Mouse (Mus musculus): ENCODE measurements around the gene Sufu.

The Sufu gene

DNA sequence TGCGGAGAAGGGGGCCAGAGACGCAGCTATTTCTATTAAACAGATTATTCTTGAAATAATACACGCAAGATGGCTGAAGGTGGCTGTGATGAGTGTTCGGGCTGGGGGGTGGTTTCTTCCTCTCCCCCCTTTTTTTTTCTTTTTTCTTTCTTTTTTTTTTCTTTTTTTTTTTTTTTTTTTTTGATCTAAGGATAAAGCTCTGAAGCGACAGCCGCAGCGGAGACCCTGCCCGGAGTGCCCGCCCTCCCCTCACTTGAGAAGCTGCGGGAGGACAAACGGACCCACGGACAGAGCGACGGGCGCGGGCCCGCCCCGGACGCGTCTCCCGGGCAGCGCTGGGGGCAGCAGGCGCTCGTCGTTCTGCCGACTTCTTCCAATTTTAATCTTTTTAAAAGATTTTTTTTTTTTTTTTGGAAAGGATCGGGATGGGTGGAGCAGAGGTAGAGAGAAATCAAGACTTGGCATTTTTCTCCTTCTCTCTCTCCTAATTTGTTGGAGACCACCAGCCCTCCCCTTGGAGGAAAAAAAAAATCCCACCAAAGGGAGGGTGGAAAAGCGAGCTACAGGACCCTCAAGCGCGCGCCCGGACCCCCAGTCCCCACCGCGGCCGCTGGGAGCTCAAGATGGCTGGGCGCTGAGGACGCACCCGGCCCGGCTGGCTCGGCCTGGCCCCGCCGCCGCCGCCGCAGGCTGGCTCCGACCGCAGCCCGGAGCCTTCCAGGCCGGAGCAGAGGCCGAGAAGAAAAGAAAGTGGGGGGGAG is 104.1 kb downstream of the Sufu start:
- DNase-seq, result peak; percentile 47 to 63

DNA sequence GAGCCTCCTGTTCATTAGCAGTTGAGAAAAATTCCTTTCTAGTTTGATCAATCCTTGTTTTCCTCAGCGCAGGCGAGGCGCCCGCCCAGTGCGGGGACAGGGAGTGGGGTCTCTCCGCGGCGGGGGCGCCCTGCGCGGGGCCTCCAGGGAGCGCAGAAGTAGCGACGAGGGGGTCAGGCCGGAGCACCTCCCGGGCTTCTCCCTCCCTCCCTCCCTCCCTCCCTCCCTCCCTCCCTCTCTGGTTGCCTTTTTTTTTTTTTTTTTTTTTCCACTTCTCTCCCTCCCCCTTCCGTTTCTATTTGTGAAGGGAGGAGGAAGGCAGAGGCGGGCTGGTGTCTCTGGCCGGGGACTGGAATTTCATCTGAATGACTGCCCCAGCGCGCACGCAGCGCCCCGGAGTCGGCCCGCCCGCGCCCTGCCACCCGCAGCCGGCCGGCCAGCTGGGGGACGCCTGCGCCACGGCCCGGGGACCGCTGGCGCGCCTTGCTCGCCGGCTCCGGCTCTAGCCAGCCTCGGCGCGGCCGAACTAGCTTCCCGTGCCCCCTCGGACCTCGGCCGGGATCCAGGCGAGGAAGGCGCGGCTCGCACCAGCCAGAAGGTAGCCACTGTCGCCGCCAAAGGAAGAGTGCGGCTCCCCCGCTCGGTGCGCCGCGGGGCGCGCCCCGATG is 104.8 kb downstream of the Sufu start, which contains the start of gene Trim8:
TSS of gene Trim8 (plus strand) at position 302 of the 668 bp plus-strand sequence.
- peak; percentile 67 to 73 for DNase-seq

DNA sequence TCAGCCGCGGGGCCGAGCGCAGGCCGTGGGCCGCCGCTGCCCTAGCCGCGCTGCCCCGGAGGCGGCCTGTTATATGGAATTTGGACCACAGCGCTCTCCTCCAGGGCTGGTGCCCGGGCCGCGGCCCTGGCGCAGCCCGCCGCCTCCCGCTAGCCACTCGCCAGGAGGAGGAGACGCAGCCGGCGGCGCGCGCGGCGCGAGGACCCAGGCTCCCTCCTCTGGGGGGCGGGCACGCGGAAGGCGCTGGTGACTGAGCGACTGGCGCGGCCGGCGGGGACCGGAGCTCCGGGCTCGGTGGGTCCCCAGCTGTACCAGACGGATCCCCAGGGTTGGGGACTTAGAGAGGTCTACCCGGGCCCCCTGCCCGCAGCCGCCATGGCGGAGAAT is 105.4 kb downstream of the Sufu start:
- peak; percentile 80 to 85 for DNase-seq

DNA sequence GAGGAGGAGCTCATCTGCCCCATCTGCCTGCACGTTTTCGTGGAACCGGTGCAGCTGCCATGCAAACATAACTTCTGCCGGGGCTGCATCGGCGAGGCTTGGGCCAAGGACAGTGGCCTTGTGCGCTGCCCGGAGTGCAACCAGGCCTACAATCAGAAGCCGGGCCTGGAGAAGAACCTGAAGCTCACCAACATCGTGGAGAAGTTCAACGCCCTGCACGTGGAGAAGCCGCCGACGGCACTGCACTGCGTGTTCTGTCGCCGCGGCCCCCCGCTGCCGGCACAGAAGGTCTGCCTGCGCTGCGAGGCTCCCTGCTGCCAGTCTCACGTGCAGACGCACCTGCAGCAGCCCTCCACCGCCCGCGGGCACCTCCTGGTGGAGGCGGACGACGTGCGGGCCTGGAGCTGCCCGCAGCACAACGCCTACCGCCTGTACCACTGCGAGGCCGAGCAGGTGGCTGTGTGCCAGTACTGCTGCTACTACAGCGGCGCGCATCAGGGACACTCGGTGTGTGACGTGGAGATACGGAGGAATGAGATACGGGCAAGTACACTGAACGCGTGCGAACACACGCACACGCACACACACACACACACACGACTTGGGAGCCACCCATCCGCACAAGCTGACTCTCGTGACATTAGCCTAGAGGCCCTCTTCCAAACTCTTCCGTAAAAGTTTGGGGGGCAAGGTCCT is 105.9 kb downstream of the Sufu start:
- DNase-seq, result peak; percentile 78 to 82

DNA sequence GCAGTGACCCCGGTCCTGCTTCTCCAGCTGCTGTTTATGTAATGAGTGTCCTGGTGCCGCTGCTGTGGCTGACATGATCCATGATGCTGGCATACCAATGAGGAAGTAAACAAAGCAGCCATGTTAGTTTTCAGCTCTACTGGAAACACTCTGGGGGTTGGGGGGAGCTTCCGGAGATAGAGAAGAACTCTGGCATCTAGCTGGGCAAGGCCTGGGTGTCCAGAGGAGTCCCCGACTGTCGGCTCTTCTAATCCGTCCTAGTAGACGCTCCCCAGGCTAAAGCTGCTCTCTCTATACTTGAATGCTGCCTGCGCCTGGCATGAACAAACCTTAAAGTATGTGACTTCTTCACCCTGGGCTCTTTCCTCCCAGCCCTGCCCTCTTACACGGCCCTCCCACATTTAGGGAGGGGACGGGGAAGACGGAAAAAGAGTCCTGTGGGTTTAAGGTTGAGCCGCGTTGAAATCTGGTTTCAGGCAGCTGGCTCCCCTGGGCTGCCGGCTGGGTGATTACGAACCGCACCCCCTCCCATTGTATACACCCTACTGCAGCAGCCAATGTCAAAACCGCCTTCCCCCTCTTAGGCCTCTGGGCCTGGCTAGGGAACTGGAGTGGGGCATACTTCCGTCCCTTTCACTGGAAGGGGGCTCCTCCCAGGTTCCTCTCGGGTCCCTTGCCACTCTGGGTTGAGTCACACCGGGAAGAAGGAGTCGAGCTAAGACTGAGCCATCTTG is 106.8 kb downstream of the Sufu start:
- peak; percentile 63 to 67 for DNase-seq

DNA sequence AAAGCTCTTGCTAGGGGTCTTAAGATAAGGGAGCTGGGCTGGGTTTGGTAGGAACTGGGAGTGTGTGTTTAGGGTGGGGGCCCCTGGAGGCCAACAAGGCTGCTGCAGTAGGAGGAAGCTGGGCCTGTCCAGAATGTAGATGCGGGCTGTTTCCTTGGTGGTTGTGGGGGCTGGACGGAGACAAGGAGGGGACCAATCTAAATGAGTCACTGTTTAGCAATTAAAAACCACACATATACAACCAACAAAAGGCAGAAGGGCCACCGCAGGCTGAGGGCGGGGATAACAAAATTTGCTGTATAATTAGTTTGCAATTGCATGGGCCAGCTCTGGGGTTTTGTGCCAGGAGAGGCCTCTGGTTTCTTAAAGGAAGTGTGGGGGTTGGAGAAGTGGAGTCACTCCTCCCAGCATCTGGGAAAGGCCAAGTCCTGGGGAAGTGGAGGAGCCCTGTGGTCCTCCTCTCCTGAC is 107.4 kb downstream of the Sufu start:
- DNase-seq, result peak; percentile 48 to 50

DNA sequence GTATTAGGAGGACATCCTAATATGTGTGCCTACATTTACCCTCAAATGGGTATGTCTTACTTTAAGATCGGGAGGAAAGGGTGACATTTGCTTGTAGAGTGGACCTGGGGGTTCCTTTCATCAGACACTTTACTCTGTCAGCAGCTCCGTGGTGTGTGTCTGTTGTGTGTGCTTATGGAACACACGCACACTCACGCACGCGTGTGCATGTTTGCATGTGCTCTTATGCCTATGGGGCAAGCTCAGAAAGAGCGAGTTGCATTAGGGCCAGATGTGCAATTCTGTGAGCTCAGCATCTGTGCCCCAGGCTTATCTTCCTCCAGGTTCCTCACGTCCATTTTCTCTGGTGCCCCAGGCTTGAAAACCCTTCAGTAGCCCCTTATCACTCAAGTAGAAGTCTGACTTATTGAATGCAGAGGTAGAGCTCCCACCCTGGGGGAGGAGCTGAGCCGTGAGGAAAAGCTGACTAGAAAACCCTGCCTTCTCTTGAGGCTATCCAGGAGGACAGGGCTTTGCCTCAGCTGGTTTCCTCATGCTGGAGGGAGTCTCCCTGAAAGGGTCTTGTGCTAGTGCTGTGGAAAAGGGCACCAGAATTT is 108.2 kb downstream of the Sufu start:
- no peak for DNase-seq

DNA sequence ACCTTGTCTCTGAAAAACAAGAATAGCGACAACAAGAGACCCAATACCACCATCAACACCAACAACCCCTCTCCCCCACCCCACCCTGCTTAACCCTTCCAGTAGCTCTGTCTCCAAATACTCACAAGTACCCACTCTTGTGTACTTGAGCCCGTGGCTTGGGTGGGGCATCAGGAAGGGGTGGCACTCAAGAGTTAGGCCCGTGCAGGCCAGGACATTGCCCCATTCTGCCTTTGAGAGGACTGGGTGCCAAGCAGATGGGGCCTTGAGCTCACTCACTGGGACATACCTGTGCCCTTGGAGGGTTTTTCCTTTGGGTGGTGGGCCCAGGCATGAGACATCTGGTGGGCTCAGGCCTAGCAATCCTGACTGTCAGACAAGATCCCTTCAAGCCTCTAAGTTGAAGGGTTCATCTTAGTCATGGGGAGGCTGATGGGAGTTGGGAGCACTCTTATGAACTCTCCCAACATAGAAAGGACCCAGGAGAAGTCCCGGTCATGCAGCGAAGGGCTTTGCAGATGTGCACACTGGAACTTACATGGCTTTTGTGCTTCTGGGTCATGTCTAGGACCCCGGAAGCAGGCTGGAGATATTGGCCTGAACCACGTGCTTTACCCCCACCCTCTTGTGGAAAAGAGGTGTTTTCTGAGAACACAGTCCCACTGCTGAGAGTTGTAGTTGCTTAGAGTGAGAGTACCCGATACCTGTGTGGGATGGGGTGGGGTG is 109.1 kb downstream of the Sufu start:
- DNase-seq, result no peak

DNA sequence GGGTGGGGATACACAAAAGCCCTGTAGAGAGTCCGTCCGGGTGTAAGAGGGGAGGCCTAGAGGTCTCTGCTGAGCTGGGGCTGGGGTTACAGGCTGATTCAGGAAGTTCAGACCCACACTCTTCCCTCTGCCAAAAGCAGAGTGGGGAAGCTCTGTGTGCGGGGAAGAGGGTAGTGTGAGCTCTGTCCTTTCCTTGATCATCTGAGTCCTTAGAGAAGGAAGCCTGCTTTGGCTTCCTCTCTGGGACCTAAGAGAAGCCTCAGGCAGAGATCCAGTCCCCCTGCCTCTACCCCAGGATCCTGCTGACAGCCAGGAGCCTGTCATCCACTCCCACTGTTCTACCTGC is 109.6 kb downstream of the Sufu start:
- no peak for DNase-seq

DNA sequence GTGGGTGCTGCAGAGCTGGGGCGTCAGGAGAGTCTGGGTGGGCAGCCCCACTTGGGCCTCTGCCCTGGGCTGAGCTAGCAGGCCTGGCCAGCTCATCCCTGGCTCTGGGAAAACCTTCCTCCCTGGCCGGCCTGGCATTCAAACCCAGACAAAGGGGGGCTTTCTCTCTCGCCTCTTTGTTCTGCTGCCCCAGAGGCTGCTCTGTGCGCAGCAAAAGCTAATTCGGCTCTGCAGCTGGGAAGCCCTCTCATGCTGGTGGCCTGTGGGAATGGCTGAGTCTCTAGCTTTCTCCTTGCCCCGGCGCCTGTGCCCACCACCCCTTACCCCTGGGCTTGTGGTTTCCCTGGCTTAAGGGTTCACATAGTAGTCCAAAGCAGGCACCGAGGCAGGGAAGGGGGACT is 110.5 kb downstream of the Sufu start:
- peak in 1 of 2 experiments; percentile 5 for DNase-seq

DNA sequence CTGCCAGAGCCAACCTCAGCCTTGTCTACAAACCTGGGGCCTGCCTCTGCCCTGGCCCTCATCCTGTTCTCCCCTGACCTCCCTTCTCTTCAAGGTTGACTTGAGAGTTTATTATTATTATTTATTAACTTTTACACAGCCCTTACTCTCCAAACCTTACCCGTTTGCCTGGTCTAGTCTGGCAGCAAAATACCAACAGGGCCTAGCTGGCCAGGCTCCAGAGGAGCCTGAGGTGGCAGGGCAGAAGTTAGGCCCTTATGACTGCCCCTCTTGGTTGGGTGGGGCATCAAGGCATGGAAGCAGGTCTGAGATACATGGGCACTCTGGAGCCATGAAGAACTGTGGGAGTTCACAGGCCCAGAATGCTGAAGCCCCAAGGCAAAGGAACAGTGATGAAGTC is 111.1 kb downstream of the Sufu start:
- no peak for DNase-seq

DNA sequence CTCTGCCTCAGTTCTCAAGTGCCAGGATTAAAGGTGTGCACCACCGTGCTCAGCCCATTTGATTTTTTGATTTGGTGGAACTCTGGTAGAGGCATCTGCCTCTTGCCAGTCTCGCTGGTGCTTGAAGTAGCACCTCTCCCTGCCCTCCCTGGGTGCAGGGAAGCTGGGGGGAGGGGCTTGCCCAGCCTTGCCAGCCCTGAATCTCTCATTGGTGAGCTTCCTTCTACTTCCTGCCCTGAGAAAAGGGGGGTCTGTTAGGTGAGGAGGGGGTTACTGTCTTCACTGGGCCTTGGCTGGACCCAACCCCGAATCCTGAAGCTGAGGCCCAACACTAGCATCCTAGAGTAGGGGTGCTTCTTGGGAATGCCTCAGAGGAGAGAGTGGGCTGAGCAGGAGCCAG is 112.0 kb downstream of the Sufu start:
- peak in 1 of 2 experiments; percentile 5 for DNase-seq

DNA sequence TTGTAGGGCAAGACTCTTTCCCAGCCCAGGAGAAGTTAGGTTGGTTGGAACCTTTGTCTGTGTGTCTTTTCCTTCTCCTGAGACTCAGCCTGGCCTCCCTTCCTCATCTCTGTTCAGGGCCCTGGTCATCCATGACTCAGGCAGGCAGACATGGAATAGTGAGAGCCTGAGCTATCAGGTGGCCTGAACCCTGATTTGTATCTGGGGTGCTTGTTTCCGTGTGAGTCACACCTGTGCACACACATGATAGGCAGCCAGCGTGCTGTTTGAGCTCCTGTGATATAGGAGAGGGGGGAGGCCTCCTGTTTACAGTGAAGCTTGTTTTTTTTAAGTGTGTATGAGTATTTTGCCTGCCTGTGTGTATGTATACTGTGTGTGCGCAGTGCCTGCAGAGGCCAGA is 112.5 kb downstream of the Sufu start:
- no peak for DNase-seq

DNA sequence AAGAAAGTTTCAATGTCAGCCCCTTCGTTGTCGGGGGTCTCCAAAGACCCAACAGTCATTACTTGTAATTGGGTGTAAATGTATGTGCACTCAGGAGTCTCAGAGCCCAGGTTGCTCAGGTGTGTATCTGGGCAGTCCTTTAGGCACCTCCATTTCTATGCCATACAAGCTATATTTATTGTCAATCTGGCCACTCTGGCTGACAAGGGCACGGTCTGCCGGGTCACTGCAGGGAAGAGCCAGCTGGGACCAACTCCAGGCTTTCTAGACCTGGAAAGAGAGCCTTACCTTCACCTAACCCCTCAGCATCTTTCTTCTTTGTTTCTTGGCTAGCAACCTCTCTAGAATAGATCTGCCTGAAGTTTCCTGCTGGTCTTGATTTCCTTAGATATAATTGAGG is 113.0 kb downstream of the Sufu start:
- DNase-seq, result no peak

DNA sequence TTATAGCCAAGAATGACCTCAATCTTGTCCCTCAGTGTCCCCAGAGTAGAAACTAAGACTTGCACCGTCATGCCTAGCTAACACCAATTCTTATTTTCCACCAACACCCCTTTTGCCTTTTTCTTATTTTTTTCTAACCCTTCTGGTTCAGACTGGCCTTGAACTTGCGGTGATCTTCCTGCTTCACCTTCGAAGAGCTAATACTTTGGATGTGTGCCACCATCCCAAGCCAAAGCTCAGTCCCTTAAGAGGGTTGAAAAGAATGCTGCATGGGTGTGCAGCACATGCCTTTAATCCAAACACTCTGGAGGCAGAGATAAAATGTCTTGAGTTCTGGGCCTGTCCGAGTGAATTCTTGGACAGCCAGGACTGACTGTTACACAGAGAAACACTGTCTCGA is 113.7 kb downstream of the Sufu start:
- no peak for DNase-seq

DNA sequence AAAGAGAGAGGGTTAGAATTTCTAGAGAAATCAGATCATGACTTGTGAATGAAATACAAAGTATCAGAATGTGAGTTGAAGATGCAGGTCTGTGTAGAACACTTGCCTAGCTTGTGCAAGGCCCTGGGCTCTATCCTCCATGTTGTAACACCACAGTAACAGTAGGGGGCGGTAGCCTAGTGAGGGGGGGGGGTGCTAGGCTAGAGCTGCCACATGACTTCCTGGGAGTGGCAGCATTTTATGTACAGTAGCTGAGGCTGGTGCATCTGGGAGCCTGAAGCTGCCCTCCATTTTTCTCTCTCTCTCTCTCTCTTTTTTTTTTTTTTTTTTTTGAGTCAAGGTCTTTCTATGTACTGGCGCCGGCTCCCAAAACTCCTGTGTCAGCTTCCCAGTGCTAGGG is 114.1 kb downstream of the Sufu start:
- DNase-seq, result no peak

DNA sequence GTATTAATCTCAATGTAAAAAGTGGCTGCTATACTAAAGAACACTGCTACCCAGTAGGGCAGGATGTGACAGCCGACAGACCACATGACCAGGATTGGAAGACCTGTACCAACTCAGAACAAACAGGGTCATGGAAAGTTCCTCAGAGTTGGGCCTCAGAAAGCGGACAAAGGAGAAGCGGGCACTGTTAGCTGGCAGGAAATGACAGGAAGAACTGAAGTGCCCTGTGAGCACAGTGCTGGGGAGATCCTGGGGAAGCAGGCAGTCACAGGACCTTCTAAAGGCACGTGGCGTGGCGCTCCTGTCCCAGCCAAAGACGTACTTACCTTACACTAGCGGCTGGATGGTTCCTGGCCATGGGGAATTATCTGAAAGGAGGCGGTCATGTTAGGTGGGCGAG is 114.6 kb downstream of the Sufu start:
- no peak for DNase-seq

DNA sequence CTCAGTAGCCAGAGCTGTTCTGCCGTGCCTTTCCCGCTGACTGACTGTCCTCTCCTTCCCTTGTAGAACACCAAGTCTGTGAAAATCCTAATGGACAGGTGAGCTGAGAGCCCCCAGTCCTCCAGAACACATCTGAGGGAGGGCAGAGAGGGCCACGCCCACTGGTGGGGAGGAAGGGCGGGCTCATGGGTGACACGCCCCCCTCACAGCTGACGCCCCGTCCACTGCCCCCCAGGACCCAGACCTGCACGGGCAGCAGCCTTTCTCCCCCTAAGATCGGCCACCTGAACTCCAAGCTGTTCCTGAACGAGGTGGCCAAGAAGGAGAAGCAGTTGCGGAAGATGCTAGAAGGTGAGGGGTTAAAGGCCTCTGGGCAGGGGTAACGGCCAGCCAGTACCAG is 117.7 kb downstream of the Sufu start:
- no peak for DNase-seq

DNA sequence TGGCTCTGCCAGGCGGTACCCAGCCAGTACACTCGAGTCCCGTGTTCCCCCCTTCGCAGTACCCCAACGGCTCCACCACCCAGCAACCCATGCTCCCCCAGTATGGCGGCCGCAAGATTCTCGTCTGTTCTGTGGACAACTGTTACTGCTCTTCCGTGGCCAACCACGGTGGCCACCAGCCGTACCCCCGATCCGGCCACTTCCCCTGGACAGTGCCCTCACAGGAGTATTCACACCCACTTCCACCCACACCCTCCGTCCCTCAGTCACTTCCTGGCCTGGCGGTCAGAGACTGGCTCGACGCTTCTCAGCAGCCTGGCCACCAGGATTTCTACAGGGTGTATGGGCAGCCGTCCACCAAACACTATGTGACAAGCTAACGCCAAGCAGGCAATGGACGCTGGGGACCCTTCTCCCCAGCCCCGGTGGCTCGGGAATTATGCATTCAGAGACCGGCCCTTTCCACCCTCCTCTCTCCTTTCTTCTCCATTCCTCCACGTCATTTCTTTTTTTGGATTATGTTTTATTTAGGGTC is 118.7 kb downstream of the Sufu start:
- no peak for DNase-seq

DNA sequence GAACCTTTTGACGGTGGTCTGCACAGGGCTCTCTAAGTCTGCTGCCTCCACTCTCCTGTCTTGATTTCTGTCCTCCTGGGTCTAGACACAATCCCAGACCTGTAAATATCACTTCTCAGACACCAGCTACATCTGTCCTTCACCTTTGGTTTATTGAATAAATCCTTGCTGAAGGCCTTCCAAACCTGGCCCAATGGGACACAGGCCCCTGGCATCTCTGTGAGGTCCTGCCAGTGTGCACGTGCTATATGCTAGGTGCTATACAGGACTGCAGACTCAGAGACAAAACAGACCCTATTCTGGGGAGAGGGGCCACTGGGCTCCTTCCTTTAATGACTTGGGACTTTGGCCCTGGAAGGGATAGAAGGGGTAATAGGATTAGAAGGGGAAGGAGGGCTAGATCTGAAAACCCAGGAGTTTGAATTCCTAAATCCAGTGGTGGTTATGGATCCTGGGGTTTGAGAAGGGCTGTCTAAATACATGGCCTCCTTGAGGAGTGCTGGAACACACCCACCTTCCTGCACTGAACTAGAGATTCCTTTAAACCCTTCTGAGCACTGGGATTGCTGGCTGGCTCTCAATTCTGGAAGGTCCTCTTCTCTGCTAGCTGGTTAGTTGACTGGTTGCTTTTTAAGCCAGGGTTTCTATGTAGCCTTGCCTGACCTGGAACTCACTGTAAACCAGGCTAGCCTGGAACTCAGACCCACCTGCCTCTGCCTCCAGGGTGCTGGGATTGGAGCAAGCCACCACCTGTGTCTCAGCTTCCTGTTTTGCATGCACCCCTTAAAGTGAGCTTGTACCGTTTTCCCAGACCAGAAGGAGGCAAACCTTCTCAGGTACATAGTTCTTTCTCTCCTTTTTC is 120.2 kb downstream of the Sufu start:
- no peak for DNase-seq

All from spleen, adult 18-20 months (tissue).